Comparison of ENCODE assay signal across 12 mouse cellular contexts in genomic region chr11:32087779-32088442, GRCm38 (mm10).
DNase-seq lines count a peak whose midpoint lies in the region; ATAC-seq and TF ChIP-seq lines count a peak whose summit lies in the region.
"Had no signal": no experiment of that assay in that cellular context is flagged by ENCODE, and none has a peak within 500 bp of the region (broad histone marks: within the 10 kb centered on the region; RNA-seq: fewer than 3 reads in every experiment).

No protein-coding gene starts in this region.

- peak overlapping the region; percentile 91 for H3K27ac ChIP-seq in forebrain, embryonic 13.5 days
- H3K27ac ChIP-seq in hindbrain, embryonic 10.5 days, result peak overlapping the region; percentile 84
- peak overlapping the region; percentile 76; the same call in 1 of the 2 replicates for H3K27ac ChIP-seq in limb, embryonic 12.5 days
- peak overlapping the region; percentile 96 for H3K27ac ChIP-seq in midbrain, postnatal 0 days (ENCODE audit: low read depth, low read length)

- H3K36me3 ChIP-seq in forebrain, embryonic 13.5 days (ENCODE audit: poor library complexity, severe bottlenecking), result no peaks in the 10 kb centered on the region
- H3K36me3 ChIP-seq in hindbrain, embryonic 10.5 days, result no peaks in the 10 kb centered on the region
- H3K36me3 ChIP-seq in limb, embryonic 12.5 days, result no peaks in the 10 kb centered on the region
- H3K36me3 ChIP-seq in midbrain, postnatal 0 days (ENCODE audit: insufficient read depth, low read length), result no peaks in the 10 kb centered on the region

- no peak overlapping the region for H3K4me3 ChIP-seq in forebrain, embryonic 13.5 days
- H3K4me3 ChIP-seq in hindbrain, embryonic 10.5 days, result no peak overlapping the region
- H3K4me3 ChIP-seq in limb, embryonic 12.5 days (replicated peaks), result no peak overlapping the region
- no peak overlapping the region for H3K4me3 ChIP-seq in midbrain, postnatal 0 days (ENCODE audit: low read depth, low read length)

- ATAC-seq in forebrain, embryonic 13.5 days, result peak; percentile 47; the same call in 1 of the 2 replicates
- 0 out of 2 replicates have a peak, but pooled peaks have one; percentile 31 for ATAC-seq in limb, embryonic 12.5 days (ENCODE audit: insufficient number of reproducible peaks, insufficient read depth, low FRiP score, low TSS enrichment, low read depth)
- no peak; the same call in 1 of the 2 replicates for ATAC-seq in midbrain, postnatal 0 days (ENCODE audit: low FRiP score)

- intact Hi-C loops in heart, postnatal 36 days (cut with DNase I), result no loop called here
- intact Hi-C loops in left cerebral cortex, postnatal 25 days (cut with DNase I), result no loop called here

- no peaks in the 10 kb centered on the region for H3K27me3 ChIP-seq in forebrain, embryonic 13.5 days
- H3K27me3 ChIP-seq in hindbrain, embryonic 10.5 days (ENCODE audit: insufficient read depth, poor library complexity, severe bottlenecking), result no peaks in the 10 kb centered on the region
- no peaks in the 10 kb centered on the region for H3K27me3 ChIP-seq in limb, embryonic 12.5 days
- H3K27me3 ChIP-seq in midbrain, postnatal 0 days (ENCODE audit: insufficient read depth, low read length), result no peaks in the 10 kb centered on the region

- H3K9ac ChIP-seq in forebrain, embryonic 13.5 days, result no peak overlapping the region
- no peak overlapping the region for H3K9ac ChIP-seq in limb, embryonic 12.5 days (replicated peaks)
- H3K9ac ChIP-seq in midbrain, postnatal 0 days (replicated peaks; ENCODE audit: low read length, poor library complexity, severe bottlenecking), result 0 out of 2 replicates have a peak overlapping the region, but pooled peaks have one; percentile 19
- H3K9ac ChIP-seq: lung, embryonic 14.5 days had no signal

- 76% methylated on average over 9 of the region's 9 CpGs for WGBS in forebrain, embryonic 13.5 days
- WGBS in hindbrain, embryonic 10.5 days, result 75% methylated on average over 9 of the region's 9 CpGs
- WGBS in limb, embryonic 12.5 days, result 69% methylated on average over 9 of the region's 9 CpGs
- WGBS in midbrain, postnatal 0 days, result 40% methylated on average over 9 of the region's 9 CpGs

- no peaks in the 10 kb centered on the region for H3K9me3 ChIP-seq in forebrain, embryonic 13.5 days (replicated peaks)
- no peaks in the 10 kb centered on the region for H3K9me3 ChIP-seq in hindbrain, embryonic 10.5 days
- H3K9me3 ChIP-seq in limb, embryonic 12.5 days, result no peaks in the 10 kb centered on the region
- H3K9me3 ChIP-seq in midbrain, postnatal 0 days (ENCODE audit: low read length), result no peaks in the 10 kb centered on the region

- H3K4me1 ChIP-seq in forebrain, embryonic 13.5 days, result peaks cover 21% of the 10 kb centered on the region
- H3K4me1 ChIP-seq in hindbrain, embryonic 10.5 days (replicated peaks), result peaks cover 27% of the 10 kb centered on the region
- H3K4me1 ChIP-seq in limb, embryonic 12.5 days (replicated peaks), result peaks cover 19% of the 10 kb centered on the region
- H3K4me1 ChIP-seq in midbrain, postnatal 0 days (ENCODE audit: insufficient read depth, low read length), result peaks cover 13% of the 10 kb centered on the region; the same call in 1 of the 2 replicates

- no peak for TF ChIP-seq CTCF in midbrain, postnatal 0 days (IDR thresholded peaks at IDR 0.05)

- no peak for DNase-seq in hindbrain, embryonic 10.5 days (ENCODE audit: low spot score)
- no peak for DNase-seq in midbrain, postnatal 0 days (ENCODE audit: low spot score)
- DNase-seq in retina, embryonic 14.5 days (ENCODE audit: low spot score), result no peak
- no peak for DNase-seq in heart, postnatal 36 days
- DNase-seq in lung, postnatal 4 days, result no peak
- DNase-seq in left cerebral cortex, postnatal 25 days (ENCODE audit: low spot score in 2 of 2), result no peak
- DNase-seq: cerebellum, adult 11 months; kidney, adult 11 months; kidney, postnatal 36 days had no signal

- no peak overlapping the region for H3K4me2 ChIP-seq in forebrain, embryonic 13.5 days
- H3K4me2 ChIP-seq in limb, embryonic 12.5 days, result no peak overlapping the region
- H3K4me2 ChIP-seq in midbrain, postnatal 0 days (ENCODE audit: low read depth, low read length, poor library complexity, severe bottlenecking), result no peak overlapping the region
- H3K4me2 ChIP-seq: lung, embryonic 14.5 days had no signal
